Mouse (Mus musculus) liver, embryonic 14.5 days (tissue): ENCODE measurements around the gene Togaram1.

Source experiments
- CTCF ChIP-seq: IDR thresholded peaks from 2 replicates; pipeline ENCODE4 v1.5.1; 2016; ENCODE audit warnings: antibody characterized with exemption, low read depth, control low read depth
- EP300 ChIP-seq: IDR thresholded peaks from 2 replicates; pipeline ENCODE4 v1.6.1; 2016; ENCODE audit warnings: antibody characterized with exemption, low read depth

DNA sequence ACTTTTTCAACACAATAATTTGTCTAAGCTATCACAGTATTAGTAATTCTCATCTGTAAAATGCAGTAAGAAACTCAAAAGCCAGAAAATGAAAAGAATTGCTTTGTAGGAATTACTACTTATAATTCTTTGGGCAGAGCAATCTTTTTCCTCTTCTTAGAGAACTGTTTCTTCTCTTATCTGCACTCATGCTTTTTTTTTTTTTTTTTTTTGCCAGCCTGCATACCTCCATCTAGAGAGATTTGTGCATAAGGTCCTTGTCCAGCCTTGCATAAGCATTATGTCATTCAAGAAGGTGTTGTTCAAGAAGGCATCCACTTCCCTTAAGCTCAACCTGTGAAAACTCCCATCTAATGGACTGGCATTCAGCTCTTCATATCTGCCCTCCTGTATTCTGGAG, 48.9 kb upstream of the Togaram1 start:
- no peak for TF ChIP-seq EP300
- TF ChIP-seq CTCF: no peak
